Mouse (Mus musculus): ENCODE measurements around the gene Fibin.

Gene Fibin

DNA sequence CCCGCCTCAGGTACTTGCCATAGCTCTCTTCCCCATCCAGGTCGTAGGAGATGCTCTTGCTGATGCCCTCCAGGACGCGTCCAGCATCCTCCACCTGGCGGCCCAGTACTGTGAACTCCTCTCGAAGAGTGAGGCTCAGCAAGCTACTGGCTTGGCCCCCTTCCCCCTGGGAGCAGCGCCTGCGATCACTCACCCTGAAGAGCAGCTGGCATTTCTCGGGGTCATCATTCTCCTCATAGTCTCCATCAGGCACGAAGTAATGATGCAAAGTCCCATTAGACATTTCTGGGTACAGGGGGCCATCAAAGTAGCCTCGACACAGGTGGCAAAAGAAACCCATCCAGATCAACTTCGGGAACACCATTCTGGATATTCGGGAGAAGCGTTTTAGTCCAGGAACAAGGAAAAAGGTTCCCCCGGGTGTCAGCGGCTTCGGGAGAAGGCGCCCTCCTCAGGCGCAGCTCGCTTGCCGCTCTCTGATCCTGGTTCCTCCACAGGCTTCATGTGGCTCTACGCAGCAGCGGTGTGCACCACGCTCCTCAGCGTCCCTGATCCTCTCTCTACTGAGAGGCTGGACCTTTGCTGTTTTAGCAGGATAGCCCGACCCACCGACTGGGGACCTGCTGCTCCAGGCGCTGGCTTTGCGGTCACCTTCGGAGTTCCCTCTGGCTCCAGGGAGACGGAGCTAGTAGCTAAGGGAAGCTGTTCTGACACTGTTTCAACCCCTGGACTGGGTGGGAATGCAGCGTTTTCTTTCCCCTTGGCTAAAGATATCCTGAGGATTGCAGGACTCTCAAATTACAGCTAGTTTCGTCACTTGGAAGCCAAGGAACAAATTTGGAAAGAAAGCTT lies at the start of gene Fibin:
Fibin (minus strand) TSS at position 752 of the 852 bp plus-strand sequence.
- DNase-seq (ENCODE audit: low spot score) = peak; percentile 15

DNA sequence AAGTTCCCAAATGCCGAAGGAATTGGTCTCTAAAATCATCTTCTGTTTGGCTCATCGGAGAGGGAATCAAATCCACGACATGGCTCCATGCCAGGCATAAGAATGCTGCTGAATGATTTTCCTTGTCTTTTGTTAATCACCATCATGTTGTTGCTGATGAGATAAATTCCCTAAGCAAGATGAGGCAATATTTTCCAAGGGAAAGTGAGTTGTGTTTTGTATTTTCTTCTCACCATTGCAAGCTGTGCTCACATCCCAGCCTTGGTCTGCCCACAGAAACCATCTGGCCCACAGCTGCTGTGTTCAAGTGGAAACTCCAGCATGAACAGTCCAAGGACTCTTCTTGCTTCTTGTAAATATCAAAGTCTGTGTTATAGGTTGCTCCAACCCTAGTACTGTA lies 48.4 kb upstream of the Fibin start:
- DNase-seq (ENCODE audit: low spot score) = no peak

DNA sequence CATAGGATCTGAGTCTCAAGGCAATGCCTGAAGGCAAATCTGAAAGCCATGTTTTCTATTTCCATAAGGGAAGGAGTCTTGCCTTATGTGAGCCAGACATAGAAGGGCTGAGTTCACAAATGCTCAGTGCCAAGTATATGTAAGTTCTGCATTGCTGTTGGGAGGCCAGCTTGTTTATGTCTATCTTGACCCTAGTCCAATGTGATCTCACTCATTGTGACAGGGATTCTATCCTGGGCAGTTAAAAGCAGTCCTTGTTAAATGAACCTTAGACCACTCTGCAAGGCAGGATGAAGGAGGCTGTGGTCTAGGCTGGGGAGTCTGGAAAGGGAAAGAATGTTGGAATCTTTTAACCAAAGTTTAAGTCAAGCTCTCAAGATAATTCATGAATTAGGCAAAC lies 45.8 kb upstream of the Fibin start:
- no peak for DNase-seq (ENCODE audit: low spot score)

DNA sequence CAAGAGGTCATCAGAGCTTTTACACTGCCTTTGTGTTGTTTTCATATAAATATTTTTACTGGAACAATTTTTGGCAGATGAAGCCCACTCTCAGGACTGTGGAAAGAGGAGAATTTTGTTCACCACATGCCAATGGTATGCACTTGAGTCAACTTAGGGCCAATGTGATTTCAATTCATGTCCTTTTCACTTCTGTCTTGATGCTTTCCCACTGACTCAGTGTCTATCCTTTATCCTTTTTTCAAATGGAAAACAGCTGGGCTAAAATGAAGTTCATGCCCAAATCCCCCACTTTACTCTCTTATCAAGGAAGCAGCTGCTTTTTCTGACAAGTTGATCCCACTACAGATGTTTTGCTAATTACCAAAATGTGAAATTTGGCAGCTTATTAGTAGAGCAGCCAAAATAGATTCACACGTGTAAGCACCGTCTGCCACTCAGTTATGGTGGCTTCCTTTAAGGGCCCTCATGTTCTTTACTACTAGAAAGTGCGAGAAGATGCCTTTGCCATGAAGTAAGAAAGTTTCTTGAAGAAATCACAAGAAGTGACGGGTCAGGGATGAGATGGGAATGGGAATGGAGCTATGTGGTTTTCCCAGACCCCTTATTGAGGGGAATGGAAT lies 29.8 kb upstream of the Fibin start:
- no peak for DNase-seq (ENCODE audit: low spot score)

DNA sequence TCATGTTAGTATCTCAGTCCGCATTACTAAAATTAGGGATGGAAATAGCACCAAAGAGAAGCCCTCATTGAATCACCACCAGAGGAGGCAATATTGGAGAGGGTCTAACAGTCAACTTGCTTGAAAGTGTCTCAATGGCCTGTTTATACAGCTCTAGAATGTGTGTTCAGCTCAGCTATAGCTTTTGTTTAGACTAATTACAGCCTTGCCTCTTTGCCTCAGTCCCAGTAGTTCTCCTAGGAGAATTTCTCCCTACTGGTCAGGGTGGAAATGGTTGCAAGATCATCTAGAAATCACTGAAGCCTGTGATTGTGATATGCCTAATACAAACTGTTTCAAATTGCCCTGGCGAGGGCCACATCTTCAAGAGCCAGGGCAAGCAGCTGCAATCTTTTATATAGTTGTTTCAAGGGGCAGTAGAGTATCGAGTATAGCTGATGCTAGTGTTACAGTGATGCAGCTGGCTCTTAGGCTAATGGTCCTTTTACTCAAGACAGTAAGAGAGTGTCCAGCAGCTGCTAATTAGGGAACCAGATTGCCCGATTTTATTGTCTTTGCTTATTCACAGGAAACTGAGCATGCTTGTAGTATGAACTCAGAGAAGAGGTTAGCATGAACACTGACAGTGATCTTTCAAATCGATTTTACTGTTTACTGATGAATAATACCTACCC lies 27.9 kb upstream of the Fibin start:
- DNase-seq (ENCODE audit: low spot score) = no peak

DNA sequence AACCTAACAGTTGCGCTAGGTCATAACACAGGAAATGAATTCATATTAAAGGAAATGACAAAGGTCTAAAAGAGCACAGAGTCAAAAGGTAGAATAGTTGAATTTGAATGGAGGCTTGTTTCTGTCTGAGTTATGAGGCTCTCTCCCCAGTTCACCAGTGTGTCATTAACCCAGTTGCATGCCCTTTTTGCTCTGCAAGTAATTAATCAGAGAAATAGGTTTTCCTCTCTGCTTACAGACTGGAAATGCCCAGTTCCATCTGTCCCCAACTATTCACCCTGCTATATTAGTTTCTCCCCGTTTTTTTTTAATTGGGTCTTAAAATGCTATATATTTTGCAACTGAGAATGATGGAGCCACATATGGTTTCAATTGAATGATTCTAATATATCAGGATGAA lies 16.8 kb upstream of the Fibin start:
- no peak for DNase-seq (ENCODE audit: low spot score)

DNA sequence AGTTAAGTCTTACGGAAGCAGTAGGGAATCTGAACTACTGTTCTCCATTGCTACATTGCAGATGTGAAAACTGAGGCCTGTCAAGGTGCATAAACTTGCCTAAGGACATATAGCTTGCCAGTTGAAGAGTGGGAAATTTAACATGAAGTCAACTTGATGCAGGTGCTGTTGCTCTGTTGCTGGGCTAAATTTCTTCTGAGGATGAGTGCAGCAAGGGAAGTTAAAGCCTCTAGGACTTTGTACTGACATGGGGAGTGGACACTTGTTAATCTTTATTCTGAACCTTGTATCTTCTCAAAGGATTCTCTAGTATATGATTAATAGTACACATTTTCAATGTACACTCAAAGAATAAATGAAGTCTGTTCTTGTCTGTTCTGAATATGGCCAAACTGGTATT lies 13.7 kb upstream of the Fibin start:
- DNase-seq (ENCODE audit: low spot score) = no peak

DNA sequence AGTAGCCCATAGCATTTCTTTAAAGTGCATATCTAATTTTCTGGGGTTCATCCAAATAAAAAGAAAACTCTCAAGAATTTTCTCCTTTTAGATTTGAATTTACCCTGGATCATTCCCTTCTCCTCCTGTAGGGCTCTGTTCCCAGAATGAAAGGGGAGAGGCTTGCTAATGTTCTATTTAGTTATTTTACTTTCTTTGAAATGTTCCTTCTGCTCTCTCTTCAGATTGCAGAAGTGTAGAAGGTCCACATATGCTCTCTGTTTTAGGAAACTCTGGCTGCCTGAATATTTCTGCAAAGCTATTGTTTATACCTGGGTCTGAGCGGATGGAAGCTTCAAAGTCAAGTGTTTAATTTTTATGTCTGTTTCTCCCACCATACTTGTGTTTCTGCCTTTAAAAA lies 12.5 kb upstream of the Fibin start:
- DNase-seq (ENCODE audit: low spot score) = no peak

DNA sequence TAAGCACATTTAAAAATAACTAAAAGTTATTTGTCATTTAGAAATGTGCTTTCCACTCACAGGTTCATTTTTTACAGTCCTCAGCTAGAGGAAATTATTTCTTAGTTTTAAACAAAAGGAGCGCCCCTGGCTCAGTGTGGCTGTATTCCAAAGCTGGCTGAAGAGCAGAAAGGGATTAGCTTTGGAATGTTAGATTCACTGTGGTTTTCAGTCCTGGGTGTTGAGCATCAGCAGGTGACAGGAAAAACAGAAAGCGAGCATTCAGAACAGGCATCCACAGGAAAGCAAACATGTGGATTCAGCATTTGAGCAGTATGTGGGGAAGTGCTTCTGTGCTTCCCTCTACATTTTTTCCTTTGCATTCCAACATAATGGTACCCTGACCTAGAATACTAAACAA lies 10.2 kb upstream of the Fibin start:
- no peak for DNase-seq (ENCODE audit: low spot score)

DNA sequence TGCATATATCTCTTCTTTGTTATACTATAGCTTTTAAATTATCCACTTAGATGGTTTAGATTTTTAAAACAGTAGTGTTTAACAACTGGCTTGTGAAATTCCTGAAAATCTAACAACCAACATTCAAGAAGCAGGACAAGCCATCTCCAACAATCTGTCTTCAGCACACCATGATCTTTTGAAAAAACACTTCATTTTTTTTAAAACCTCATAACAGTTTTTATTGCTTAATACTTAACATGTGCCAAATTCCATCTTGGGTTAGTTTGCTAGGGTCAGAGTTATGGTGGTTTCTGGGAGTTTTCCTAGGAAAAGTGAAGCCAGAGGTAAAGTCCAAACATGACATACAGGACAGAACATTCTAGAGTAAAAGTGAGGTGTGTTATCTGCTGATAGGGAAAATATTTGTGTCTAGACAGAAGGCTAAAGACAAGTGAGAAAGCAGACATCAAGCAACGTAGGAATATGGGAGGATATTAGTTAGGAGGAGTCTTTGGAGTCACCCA lies 4.5 kb upstream of the Fibin start:
- DNase-seq (ENCODE audit: low spot score) = no peak

DNA sequence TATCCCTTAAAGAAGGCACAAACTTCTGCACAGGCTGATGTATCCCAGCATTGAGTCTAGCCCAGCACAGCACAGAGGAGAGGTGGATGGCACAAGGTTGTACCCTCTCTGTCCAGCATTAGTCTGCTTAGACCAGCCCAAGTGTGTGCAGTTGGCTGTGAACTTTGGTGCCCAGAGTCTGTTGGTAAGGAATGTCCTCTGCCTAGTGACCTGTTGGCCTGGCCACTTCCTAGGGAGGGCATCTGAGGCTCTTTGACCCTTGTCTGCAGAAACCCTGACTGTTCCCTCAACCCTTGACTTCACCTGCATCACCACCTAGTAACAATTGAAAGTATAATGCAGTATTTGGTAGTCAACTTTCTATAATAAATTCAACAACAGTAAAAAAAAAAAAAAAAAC lies 2.4 kb upstream of the Fibin start:
- no peak for DNase-seq (ENCODE audit: low spot score)

DNA sequence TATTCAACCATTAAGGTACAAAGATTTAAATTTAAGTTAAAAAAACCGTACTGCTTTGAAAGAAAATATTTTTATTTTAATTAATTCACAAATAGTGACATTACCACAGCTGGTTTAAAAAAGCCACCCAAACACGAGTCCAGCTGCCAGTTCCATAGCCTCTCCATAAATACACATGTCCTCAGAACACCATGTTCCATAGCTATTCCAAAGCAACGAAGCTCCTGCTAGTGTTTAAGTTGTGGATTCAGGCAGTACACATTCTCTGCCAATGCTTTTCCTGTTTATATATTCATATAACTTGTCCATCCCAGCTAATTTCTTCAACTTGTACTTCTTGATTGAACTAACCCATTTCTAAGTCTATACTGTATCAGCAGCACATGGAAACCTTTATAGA lies 872 bp upstream of the Fibin start:
- DNase-seq (ENCODE audit: low spot score) = no peak

DNA sequence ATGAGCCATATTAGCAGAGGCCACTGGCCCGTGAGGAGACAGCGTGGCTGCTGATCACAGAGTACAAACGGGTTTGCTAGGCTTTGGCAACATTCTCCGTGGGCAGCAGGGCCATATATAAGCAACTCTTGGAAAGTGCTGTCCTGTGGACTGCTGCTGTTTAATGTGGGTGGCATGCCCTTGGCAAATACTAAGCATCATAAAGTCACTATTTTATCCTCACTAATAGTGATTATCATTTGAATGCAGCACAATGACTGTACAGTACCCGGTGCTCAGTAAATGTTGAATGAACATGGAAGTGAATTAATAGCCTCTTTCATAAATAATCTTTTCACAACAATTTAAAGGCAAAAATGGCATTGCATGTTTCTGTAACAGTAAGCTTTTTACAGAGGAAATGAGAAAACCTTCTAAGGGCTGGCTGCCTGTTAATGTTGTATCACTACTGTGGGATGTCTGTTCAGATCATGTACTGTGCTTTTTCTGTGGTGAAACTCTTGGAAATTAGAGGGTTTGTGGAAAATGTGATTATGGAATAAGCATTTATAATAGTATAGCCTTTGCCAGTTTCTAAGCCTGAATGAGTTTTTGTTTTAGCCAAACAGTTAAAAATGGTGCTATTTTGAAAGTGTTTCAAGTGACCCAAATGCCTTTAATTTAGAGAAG lies 9.5 kb downstream of the Fibin start:
- DNase-seq (ENCODE audit: low spot score) = no peak

DNA sequence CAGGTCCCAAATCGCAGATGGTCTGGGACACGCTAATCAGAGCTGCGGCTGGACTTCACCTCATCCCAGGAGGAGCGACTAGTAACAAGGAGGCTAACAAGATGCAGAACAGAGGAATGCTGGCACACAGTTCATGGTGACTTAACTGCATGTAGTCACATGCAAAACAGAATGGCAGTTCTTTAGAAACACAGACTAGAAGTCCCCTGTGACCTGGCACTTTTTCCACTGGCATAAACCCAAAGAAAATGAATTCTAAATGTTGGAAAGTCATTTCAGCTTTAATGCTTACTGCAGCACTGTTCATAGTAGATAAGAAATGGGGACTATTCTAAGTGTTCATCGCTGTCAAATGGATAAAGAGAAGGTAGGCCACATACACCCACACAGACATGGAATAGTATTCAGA lies 11.1 kb downstream of the Fibin start:
- DNase-seq (ENCODE audit: low spot score) = no peak

DNA sequence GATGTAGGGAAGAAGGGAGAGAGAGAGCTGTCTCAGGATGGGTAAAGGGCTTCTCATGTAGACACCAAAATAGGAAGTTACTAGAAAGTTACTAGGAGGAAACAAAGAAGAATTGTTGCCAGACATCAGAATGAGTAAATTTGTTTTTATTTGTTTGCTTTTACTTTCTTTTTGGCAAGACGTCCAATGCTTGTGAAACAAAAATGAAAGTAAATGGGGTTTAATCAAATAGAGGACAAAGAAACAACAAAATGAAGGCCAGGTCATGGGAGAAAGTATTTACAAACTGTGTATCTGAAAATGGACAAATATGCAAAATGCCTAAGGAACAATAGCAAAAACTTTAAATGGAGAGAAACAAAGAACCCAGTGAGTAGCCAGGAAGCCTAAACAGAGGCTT lies 11.6 kb downstream of the Fibin start:
- no peak for DNase-seq (ENCODE audit: low spot score)

DNA sequence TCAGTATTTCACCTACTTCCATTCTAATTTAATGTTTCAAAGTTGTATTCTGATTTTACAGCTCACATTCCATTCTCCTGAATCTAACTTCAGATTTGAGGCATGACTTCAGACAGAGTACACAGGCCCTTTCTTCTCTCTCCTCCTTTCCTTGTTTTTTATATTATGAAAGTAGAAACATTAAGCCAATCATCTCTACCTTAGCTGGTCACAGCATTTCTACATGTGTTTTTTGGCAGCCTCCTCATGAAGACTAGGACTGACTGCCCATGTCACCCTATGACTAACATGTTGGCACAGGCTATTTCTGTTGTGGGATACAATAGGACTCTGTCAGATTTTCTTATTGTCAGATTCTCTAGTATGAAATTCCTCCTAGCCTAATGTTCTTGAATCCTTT lies 34.0 kb downstream of the Fibin start:
- no peak for DNase-seq (ENCODE audit: low spot score)

DNA sequence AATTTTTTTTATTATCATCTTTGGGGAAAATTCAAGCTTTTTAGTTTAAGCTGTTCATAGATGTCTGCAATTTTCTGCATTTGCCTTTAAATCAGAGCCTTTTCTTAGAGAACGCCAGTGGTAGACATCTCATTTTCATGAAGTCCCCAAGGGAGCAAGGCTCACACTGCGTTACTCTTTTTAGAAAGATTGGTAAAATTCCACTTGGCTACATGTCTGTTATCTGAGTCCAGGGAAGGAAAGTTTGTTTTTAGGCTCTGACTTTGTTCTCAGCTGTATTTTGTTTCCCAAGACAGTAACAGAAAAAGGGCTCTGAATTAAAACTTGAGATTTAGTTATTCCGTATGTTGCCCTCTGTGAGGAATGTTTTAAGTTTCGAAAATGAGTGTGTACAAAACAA lies 43.0 kb downstream of the Fibin start:
- no peak for DNase-seq (ENCODE audit: low spot score)

DNA sequence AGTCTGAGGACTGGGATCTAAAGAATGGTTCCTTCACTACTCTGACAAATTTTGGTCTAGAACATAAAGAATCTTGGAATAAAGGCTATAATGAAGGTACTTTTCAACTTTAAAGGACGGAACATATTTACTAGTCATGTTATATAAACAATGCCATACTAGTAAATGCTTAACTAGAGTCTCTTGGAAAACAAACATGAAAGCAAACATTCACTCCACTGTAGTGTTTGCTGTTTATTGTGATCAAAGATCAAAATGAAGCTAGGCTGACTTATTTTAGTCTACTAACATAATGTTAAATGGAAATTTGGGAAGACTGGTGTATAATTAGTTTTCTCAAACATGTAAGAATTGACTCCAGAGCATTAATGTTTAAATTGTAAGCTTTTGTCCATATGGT lies 43.7 kb downstream of the Fibin start:
- no peak for DNase-seq (ENCODE audit: low spot score)

DNA sequence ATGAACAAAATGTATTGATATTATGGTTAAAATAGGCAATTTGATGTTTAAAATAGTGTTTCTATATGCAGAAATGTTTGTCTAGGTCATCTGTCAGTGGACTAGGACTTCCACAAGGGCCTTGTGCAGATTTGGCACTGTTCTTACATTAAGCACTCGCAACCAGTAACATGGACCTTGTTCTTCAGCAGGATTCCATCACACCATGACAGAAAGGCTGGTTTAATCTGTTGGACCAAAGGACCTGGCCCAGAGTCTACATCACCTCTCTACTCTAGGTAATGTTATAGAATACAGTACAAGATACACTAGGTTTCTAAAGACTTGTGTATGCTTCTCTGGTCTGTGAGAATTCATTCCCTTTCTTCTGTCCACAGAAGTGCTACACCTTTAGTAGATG lies 44.3 kb downstream of the Fibin start:
- DNase-seq (ENCODE audit: low spot score) = no peak

DNA sequence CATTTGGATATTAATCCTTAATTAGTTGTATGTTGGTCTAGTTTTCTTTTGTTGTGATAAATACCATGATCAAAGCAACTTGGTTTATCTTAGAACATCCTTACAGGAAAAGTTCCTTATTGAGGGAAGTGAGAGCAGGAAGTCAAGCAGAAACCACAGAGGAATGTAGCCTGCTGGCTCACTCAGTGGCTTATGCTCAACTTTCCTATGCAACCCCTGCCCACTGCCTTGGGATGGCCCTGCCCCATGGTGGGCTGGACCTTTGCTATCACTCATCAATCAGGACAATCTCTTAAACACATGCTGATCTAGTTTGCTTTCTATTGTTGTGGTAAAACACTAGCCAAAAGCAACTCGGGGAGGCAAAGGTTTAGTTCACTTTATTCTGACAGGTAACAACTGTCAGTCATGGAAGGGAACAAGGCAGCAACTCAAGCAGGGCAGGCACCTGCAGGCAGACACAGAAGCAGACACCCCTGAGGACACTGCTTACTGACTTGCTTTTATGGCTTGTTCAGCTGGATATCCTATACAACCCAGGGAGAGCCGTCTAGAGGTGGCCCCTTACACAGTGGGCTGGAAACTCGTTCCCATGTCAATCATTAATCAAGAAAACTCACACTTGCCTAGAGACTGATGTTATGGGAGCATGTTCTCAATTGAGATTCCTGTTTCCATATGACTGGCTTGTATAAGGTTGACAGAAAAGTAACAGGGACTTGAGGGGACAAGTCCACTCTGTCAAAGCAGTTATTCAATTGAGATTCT lies 46.7 kb downstream of the Fibin start:
- no peak for DNase-seq (ENCODE audit: low spot score)

DNA sequence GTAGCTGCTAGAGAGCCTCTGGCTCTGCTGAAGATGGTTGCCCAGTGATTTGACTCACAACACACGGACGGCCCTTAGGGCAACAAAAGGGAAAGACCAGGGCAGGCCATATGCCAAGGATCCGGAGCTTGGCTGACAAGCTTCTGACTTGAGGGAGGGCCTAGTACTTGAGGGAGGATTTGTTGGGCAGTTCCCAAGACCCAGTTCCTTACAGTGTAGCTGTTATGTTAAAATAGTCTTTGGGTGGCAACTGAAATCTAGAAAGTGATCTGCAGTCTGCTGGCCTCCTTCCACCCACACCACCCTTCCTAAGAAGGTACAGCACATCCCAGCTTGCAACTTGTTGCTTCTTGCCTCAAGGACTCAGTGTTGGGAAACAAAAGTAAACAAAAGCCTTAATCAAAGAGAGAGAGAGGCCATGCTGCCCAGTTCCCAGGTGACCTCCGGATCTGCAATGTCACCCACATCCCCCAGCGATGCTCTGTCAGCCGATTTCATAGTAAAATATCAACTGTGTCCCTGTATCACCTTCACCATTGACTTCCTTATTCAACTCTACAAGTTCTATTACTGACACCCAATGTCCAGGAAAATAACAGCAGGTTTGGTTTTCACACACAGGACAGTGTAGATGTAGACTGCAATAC lies 48.4 kb downstream of the Fibin start, which contains the start of gene Bbox1:
Bbox1 (minus strand) TSS at position 52 of the 647 bp plus-strand sequence.
- peak; percentile 21 for DNase-seq (ENCODE audit: low spot score)
